In genomic region chr2:48814223-48815038, GRCm38 (mm10) we compare ENCODE assay signal across 8 mouse cellular contexts. TPM values are rescaled to one million over a fixed set of nuclear protein-coding genes. Genes with fewer than 3 reads are reported as not detected.
A peak's percentile ranks its signal among the peaks of the same experiment; 100 is the strongest.
DNase-seq lines count a peak whose midpoint lies in the region; ATAC-seq and TF ChIP-seq lines count a peak whose summit lies in the region.

No protein-coding gene starts in this region.

- WGBS in forebrain, embryonic 12.5 days: under 1% methylated on average over 76 of the region's 76 CpGs
- WGBS in heart, postnatal 0 days: under 1% methylated on average over 73 of the region's 76 CpGs
- under 1% methylated on average over 76 of the region's 76 CpGs for WGBS in lung, adult 2 months
- under 1% methylated on average over 76 of the region's 76 CpGs for WGBS in olfactory bulb, adult 2 months

- H3K9me3 ChIP-seq in E14TG2a.4 (ENCODE audit: low read length): peaks cover 4% of the 10 kb centered on the region; the same call in 1 of the 2 replicates
- no peaks in the 10 kb centered on the region for H3K9me3 ChIP-seq in forebrain, embryonic 12.5 days
- H3K9me3 ChIP-seq in heart, postnatal 0 days (replicated peaks; ENCODE audit: control insufficient read depth, low read length): no peaks in the 10 kb centered on the region

- peak; percentile 1; the same call in 1 of the 2 replicates for ATAC-seq in forebrain, embryonic 12.5 days (ENCODE audit: low FRiP score)
- peak; percentile 69 for ATAC-seq in heart, postnatal 0 days (ENCODE audit: insufficient read depth, low read depth)

- TF ChIP-seq EP300 in heart, postnatal 0 days (IDR thresholded peaks at IDR 0.05; ENCODE audit: low read depth): no peak

- TF ChIP-seq POLR2A in lung, adult 2 months (IDR thresholded peaks at IDR 0.05; ENCODE audit: borderline replicate concordance, extremely low read depth, low read depth, low read length): peak; percentile 37; the same call in 1 of the 2 replicates
- peak; percentile 3; the same call in 1 of the 2 replicates for TF ChIP-seq POLR2A in olfactory bulb, adult 2 months (IDR thresholded peaks at IDR 0.05; ENCODE audit: insufficient read depth, low read depth, low read length)

- H3K4me1 ChIP-seq in E14TG2a.4 (replicated peaks; ENCODE audit: low read depth, low read length): peaks cover 36% of the 10 kb centered on the region
- H3K4me1 ChIP-seq in forebrain, embryonic 12.5 days: peaks cover 16% of the 10 kb centered on the region; the same call in 1 of the 2 replicates
- peaks cover 22% of the 10 kb centered on the region; the same call in 1 of the 2 replicates for H3K4me1 ChIP-seq in heart, postnatal 0 days (ENCODE audit: control insufficient read depth, insufficient read depth)
- peaks cover 6% of the 10 kb centered on the region; the same call in 1 of the 2 replicates for H3K4me1 ChIP-seq in lung, adult 2 months (ENCODE audit: control insufficient read depth, insufficient read depth, low read length)
- H3K4me1 ChIP-seq in olfactory bulb, adult 2 months (ENCODE audit: control insufficient read depth, insufficient read depth, low read length): no peaks in the 10 kb centered on the region

- TF ChIP-seq CTCF in E14TG2a.4 (conservative IDR thresholded peaks at IDR 0.05; ENCODE audit: low read length): no peak
- TF ChIP-seq CTCF in heart, postnatal 0 days (IDR thresholded peaks at IDR 0.05; ENCODE audit: low read depth): no peak
- TF ChIP-seq CTCF in lung, adult 2 months (IDR thresholded peaks at IDR 0.05; ENCODE audit: insufficient read depth, low read length): no peak
- TF ChIP-seq CTCF in olfactory bulb, adult 2 months (IDR thresholded peaks at IDR 0.05; ENCODE audit: insufficient read depth, low read depth, low read length): no peak

- H3K27ac ChIP-seq in forebrain, embryonic 12.5 days: peak overlapping the region; percentile 98
- H3K27ac ChIP-seq in heart, postnatal 0 days (ENCODE audit: low read depth): peak overlapping the region; percentile 99
- peak overlapping the region; percentile 85 for H3K27ac ChIP-seq in olfactory bulb, adult 2 months (ENCODE audit: insufficient read depth, low read depth, low read length)

- peaks cover 14% of the 10 kb centered on the region for H3K27me3 ChIP-seq in E14TG2a.4 (ENCODE audit: insufficient read depth, low read length)
- H3K27me3 ChIP-seq in forebrain, embryonic 12.5 days: no peaks in the 10 kb centered on the region
- no peaks in the 10 kb centered on the region for H3K27me3 ChIP-seq in heart, postnatal 0 days (ENCODE audit: control insufficient read depth, insufficient read depth, low read length)

- H3K9ac ChIP-seq in forebrain, embryonic 12.5 days: peak overlapping the region; percentile 87
- peak overlapping the region; percentile 88 for H3K9ac ChIP-seq in heart, postnatal 0 days (replicated peaks; ENCODE audit: low read depth, low read length)

- peak overlapping the region; percentile 64 for H3K4me2 ChIP-seq in forebrain, embryonic 12.5 days
- peak overlapping the region; percentile 80 for H3K4me2 ChIP-seq in heart, postnatal 0 days (ENCODE audit: low read depth, low read length)

- peak; percentile 8 for DNase-seq in c-Kit-negative CD71-positive TER-119-positive erythroid progenitor cells, embryonic 14.5 days (ENCODE audit: low read depth, low spot score)
- DNase-seq in heart, postnatal 0 days (ENCODE audit: low spot score): peak; percentile 49
- DNase-seq in kidney, postnatal 36 days: peak; percentile 29 to 68
- DNase-seq in lung, adult 2 months: peak; percentile 64
- DNase-seq in thymus, postnatal 10 days (ENCODE audit: low spot score in 2 of 2): peak; percentile 4 to 10

- peak overlapping the region; percentile 89 for H3K4me3 ChIP-seq in E14TG2a.4 (replicated peaks; ENCODE audit: low read length)
- peak overlapping the region; percentile 84 for H3K4me3 ChIP-seq in forebrain, embryonic 12.5 days (replicated peaks)
- peak overlapping the region; percentile 91 for H3K4me3 ChIP-seq in heart, postnatal 0 days (ENCODE audit: low read depth, low read length)
- H3K4me3 ChIP-seq in lung, adult 2 months (replicated peaks; ENCODE audit: extremely low read depth, low read depth, low read length): peak overlapping the region; percentile 81
- H3K4me3 ChIP-seq in olfactory bulb, adult 2 months (ENCODE audit: insufficient read depth, low read depth, low read length): peak overlapping the region; percentile 98

- no peaks in the 10 kb centered on the region for H3K36me3 ChIP-seq in E14TG2a.4 (ENCODE audit: insufficient read depth, low read length)
- H3K36me3 ChIP-seq in forebrain, embryonic 12.5 days (replicated peaks): no peaks in the 10 kb centered on the region
- H3K36me3 ChIP-seq in heart, postnatal 0 days (replicated peaks; ENCODE audit: control insufficient read depth, insufficient read depth, low read length): no peaks in the 10 kb centered on the region

RNA-seq across cellular contexts. Expression of gene Acvr2a, which starts 0.5 kb away (rescaled TPM):
- polyA plus RNA-seq in forebrain, embryonic 12.5 days (2016; fragmentation: Nextera tagmentation; extraction: Ambion mirVana): 41.5 and 42.8 TPM in 2 replicates
- 10.5 and 18.2 TPM in 2 replicates for total RNA-seq in heart, postnatal 0 days (2014; rRNA removed; ENCODE audit: low replicate concordance)
- polyA plus RNA-seq in heart, postnatal 0 days (2015; fragmentation: Nextera tagmentation; extraction: Ambion mirVana): 6.9 and 7.1 TPM in 2 replicates
- 5.8 and 6.4 TPM in 2 replicates for polyA plus RNA-seq in lung, adult 2 months (2012; rRNA removed)
- polyA plus RNA-seq in olfactory bulb, adult 2 months (2012; ENCODE audit: insufficient read depth, insufficient read length, low replicate concordance, missing spikeins): not detected in 2 replicates

Comparison
In these comparisons a context has a peak if more than half of its experiments do, and no peak if none do; other contexts are left out.
1. Peak in every context shown above with its lines: DNase-seq, ATAC-seq, H3K4me3 ChIP-seq and H3K27ac ChIP-seq.
2. DNase-seq: peak in every context shown above with its lines; median percentile 64 in lung, adult 2 months; 49 in heart, postnatal 0 days; 48 in kidney, postnatal 36 days; 8 in c-Kit-negative CD71-positive TER-119-positive erythroid progenitor cells, embryonic 14.5 days; 7 in thymus, postnatal 10 days.